Mouse (Mus musculus) thymus, adult 18-20 months (tissue): ENCODE measurements around the gene Cmklr1.

Experiments
- DNase-seq, 2 experiments: peaks; one replicate each; pipeline ENCODE4 v3.0.0; 2022; ENCODE audit warnings: mixed read lengths in 2 of 2

Cmklr1 gene

DNA sequence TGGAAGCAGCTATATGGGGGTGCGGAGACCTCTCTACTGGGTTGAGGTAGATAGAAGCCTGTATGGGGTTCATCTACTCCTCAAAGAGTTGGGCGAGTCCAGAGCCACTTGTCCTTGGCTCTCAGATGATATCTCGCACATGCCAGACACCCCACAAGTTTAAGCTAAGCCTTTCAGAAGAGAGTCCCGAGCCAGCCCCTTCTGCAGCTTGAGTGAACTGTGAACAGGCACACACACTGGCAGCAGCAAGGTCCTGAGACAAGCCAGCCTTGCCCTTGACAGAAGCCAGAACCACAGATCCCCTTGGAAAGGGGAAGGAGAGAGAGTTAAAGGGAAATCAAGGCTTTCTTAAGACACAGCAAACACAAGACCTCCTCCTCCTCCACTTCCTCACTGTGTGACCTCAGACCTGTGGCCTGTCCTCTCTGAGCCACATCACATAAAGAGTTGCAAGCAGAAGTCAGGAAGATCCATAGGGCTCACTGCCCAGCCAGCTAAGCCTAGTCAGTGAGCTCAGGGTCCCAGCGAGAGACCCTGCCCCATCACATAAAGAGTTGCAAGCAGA, 1.5 kb downstream of the Cmklr1 start:
- DNase-seq: no peak

DNA sequence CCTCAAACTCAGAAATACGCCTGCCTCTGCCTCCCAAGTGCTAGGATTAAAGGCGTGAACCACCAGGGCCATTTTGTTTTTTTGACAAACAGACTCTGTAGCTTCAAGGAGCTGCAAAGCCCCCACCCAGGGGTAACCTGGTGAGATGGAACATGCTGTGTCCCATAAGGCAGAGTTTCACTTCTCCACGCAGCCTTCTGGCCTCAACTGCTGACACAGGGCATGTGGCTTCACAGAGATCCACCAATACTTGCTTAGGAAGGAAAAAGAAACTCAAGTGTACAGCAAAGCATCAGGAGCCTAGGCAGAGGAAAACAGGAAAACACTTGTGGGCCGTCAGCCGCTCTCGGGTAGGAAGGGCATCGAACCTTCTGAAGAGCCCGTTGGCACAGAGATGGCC, 3.1 kb downstream of the Cmklr1 start:
- DNase-seq: no peak

DNA sequence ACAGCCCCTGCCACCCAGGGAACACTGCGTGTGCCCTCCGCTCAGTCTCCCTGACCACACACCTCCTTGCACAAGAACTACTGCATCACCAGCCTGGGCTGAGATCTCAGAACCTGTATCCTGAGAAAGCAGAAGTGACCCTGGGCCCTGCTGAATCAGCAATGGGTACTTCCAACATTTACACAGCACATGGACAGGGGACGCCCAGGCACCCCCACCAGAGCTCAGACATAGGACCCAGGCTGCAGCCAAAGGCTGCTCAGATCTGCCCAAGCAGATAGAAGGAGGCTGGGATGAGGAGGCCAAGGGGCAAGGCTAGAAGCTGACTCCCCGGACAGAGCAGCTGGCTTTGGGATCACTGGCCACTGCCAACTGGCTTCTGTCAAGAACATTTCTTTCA, 5.7 kb downstream of the Cmklr1 start:
- DNase-seq: no peak

DNA sequence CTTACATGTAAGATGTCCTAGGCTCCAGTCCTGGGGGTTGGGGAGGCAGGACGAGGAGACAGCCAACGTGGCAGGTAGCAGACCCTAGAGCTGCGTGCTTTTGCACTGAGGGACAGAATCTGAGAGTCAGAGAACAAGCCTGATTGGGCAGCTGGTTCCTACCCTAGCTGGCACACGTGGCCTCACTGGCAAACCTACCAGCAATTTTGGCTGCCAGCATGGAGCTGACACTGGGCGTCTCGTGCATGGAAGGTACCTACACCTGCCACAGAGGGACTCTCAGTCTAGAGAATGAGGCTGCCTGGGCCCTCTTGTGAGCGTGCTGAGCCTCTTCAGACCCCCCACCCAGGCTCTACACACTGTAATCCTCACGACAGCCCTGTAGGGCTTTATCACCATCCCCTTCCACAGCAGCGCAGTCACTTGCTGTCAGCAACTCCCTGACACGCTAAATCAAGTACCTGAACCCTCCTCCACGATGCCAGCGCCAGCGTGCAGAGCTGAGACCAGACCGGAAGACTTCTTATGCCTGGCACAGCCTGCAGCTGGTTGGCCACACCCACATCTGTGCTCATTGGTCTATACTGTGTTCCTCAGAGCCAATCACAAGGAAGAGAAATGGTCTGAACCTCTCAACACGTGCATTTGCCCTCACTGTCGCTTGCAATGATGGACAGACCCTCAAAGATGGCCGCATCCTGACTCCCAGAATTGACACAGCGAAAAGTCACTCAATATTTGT, 6.9 kb downstream of the Cmklr1 start:
- DNase-seq: peak in 1 of 2 experiments; percentile 18

DNA sequence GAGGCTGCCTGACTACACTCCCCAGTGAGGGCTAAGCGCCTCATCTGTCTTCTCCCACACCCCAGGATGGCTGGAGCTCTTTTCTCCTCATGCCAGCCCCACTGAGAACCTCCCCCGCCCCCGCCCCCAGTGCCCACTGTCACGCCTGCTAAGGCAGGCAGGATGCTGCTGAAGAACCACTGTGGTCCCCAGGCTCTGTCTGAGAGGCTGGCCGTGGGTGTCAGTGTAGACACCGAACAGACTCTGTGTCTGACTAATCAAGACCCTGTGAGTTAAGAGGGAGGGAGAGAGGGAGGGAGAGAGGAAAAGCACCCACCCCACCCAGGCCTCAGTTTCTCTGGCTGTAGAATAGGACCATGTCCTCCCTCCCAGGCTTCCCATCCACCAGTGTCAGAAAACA, 9.2 kb downstream of the Cmklr1 start:
- no peak for DNase-seq

DNA sequence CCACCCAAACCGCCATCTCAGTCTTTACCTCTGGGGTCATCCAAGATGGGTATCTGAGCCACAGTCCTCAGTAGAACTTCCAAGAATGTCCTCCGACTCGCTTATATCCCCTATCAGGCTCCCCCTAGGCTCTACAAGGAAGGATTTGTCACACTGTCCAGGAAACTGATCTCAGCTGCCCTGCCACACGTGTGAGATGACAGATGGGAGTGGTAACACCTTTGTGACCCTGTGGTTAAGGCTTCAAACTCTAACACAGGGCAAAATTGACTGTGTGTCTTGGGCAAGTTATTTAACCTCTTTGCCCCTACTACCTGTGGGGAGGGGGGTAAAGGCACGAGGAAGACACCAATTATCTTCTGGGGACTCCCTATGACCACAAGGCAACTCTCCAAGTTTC, 11.1 kb downstream of the Cmklr1 start:
- DNase-seq: no peak

DNA sequence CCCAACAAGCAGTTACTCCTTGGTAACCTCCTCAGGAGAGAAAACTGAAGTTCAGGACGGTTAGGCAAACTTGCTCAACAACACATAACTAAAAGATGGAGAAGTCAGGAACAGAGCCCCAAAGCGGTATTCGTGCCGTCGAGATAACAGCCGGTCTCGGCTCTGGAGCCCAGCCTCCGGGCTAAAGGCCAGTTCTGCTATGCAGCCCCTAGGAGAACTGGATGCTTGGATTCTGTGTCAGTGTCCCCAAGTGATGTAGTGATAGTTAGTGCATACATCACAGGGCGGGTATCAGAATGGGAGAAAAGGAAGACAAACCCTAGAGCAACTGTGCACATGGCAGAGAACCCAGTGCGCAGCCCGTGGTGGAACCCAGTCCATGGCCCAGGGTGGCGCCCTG, 12.2 kb downstream of the Cmklr1 start:
- DNase-seq: no peak

DNA sequence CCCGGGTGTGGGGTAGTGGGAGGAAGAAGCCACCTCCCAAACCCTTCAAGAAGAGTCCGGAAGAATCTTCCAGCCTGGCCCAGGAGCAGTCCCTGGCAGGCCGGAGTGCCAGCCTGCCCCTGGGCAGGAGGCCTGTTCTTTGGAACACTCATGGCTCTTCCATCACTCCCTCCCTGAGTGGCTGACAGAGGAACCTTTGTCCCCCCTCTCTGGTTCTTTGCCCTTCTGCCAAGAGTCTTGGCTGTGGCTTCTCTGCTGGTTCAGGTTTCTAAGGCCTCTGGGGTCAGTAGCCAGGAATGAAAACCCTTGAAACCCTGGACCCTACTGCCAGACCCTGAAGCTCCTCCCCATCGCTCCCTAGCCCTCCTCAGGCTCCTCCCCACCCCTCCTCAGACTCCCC, 12.6 kb downstream of the Cmklr1 start:
- no peak for DNase-seq

DNA sequence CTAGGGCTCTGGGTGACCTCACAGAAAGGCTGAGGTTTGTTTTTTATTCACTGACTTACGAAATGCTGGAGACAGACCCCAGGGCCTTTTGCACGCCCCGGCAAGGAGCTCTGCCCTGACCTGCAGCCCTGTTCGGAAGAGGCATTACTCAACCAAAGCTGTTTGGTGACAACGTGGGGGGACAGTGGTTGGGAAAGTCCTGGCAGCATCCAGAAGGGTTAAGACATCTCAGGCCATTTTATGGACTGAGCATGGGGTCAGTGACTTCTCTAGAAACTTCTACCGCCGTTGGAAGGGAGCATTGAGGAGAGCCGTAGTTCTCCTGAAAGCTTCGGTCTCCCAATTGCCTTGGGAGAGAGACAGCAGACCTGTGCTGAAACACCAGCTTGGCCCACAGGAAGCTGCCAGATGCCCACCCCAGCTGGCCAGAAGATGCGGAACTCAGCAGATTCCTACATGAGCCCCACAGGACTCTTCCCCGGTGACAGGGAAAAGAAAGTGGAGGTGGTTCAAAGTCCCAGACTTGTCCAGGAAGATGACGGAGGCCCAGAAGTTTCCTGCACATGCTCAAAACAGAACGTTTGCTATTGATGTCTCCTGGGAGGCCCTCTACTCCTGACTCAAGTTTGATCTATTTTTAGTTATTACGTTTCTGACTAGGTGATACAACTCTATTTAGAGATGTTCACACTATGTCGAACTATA, 14.2 kb downstream of the Cmklr1 start:
- no peak for DNase-seq

DNA sequence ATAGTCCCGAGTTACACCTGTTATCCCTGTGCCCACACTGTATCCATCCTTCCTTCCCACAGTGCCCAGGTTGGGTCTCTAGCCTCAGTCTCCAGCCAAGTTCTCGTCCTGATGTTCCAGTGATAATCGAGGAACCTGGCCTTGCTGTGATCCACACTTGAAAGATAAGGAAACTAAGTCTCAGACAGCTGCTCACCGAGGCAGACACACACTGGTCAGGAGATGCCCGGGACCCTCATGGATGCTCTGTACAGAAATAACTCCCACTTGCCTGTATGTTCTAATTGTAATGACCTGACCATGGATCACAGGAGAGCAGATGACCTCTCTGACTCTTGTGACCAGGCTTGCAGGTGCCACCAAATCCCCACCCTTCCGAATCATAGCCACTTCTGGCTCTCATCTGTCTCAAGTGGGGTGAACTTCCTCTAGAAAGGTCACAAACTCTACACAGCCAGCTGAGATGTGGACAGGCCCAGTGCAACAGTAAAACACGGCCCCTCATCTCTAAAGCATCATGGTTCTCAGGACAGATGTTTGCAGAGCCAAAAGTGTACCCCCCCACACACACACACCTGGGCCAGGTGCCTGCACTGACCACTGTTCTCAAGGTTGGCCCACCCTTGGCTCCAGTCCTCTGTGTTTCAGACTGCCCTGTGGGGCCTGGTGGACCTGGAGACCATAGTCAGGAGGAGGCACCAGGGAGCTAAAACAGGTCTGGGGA, 15.2 kb downstream of the Cmklr1 start:
- DNase-seq: no peak

DNA sequence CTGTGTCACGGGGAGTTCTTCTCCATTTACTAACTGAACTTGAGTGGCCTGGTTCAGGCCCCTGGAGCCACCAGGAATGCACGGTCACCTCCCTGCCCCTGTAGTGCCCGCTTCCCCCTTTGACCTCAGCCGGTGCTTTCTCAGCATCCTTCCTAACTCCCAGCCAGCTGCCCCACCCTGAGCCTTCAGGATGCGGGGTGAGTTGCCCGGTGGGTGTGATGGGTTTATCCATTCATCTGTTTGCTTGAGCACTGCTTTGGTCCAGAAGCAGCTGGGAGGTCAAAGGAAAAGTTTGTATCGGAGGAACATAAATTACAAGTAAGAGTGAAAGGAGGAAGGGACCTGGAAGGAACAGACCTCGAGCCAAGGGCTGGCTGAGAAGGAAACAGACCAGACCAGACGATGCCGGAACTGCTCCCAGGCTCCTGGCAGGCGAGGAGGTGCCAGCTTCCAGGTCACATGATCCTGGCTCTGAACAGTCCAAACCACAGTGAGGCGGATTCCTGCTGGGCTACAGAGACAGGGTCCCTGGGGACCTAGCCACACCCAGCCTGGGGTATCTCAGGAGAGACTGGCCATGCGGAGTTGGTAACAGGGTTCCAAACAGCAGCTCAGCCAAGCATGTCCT, 16.1 kb downstream of the Cmklr1 start:
- DNase-seq: no peak

DNA sequence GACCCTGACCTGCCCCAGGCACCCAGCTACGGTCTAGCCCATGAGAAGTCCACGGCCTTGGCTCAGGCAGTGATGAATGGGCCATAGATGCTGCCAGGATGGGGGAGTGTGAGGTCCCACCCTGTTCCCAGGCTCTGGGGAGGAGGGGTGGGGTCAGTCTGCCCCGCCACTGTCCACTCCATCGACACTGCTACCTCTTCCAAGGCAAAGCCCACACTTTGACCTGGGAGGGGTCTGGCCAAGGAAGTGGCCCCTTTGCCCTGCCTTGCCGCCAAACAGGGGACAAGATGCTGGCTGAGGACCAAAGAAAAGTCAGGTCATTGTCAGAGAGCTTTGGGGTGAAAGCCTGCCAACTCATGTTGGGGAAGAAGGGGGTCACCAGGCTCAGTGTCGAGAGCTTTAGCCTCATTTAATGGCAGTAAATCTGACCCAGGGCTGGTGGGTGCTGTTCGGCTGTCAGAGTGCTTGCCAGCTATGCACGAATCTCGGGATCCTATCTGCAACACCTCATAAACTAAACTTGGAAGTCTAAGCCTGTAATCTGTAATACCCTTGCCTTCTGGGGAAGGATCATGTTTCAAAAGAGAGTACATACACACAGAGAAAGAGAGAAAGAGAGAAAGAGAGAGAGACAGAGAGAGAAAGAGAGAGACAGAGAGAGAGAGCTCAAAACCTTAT, 17.1 kb downstream of the Cmklr1 start:
- DNase-seq: no peak

DNA sequence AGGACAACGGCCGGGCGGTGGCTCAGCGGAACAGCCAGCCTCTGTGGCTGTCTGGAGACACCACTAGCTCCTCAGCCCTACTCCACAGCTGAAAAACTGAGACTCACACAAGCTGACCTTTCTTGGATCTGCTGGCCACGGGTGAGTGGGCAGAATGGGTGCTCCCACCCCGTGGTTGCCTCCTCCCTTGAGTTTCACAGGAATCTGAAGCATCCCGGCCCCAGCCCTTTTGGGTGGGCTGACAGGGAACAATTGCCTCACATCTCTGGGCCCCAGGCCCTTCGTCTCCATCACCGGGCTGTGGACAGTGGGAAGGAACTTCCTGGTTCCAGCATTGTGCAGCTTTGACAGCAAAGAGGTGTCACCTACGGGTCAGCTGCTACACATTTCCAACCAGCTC, 20.1 kb downstream of the Cmklr1 start:
- DNase-seq: no peak

DNA sequence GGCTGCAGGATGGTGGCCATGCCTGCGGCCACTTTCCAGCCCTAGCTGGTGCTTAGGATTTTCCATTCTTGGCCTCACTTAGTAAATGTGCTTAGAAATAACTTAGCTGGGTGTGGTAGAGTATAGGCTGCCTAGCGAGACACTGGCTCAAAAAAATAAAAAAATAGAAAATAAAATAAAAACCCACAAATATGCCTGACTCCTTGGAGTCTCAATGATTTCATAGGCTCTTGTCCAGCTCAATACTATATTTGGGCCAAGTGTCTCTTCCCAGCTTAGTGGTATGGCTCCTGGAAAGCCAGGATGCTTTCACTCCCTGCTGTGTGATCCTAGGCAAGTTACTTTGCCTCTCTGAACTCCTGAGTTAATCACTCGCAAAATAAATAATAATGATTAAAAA, 21.0 kb downstream of the Cmklr1 start:
- DNase-seq: no peak

DNA sequence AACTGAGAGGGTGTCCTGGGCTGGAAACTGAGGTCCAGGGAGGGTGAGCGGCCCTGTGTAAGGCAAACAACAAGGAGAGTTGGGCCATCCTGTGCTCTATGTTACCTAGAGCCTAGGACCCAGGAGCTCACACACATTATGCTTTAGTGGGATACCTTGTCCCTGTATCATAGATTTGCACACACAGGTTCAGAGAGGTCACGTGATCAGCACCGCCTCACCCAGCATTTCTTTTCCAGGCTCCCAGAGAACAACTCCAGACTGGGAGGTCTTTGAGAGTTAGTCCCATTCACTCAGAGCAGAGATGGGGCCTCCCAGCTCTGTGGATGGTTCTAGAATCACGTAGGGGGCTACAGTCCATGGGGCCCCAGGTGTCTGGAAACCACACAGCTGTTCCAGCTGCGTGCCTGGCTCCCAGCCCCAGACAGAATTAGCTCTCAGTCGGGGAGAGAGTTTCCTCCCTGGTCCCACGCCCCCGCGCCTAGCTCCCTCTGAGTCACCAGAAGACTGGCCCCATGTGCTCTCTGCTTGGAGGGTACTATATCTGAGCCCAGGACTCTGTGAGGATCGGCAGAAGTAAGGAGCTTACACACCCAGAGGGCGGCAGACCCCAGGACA, 22.3 kb downstream of the Cmklr1 start:
- no peak for DNase-seq

DNA sequence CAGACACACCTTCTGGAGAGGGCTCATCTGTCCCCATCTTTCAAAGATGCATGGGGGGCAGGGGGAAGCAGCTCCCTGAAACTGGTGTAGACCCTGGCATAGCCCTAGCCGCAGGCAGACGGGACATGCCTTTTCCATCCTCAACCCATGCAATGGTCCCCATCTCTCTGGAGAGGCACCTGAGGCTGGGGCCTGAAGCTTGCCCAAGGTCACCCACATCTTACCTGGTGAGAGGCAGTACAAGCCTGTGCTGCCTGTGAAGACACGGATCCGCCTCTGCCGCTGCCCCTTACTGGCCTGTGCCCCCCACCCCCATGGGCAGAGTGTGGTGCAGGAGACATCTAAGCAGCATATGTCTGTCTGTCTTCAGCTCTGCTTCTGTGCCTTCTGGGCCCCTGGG, 23.2 kb downstream of the Cmklr1 start:
- DNase-seq: no peak

DNA sequence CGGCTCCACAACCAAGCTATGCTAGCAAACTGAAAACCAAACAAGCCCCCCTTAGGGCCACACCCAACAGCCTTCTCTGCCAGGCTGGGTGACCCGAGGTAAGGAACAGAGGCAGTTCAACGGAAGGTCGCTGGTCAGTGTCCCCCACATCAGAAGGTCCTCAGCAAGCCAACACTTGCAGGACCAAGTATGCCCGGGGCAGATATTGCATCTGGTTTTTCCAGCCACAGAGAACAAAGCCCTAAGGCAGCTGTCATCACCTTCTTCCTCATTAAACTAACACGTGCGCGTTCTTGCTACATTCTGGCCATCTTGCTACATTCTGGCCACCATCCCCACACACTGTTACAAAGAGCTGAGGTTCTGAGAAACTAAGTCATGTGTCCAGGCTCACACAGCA, 23.9 kb downstream of the Cmklr1 start:
- DNase-seq: no peak

DNA sequence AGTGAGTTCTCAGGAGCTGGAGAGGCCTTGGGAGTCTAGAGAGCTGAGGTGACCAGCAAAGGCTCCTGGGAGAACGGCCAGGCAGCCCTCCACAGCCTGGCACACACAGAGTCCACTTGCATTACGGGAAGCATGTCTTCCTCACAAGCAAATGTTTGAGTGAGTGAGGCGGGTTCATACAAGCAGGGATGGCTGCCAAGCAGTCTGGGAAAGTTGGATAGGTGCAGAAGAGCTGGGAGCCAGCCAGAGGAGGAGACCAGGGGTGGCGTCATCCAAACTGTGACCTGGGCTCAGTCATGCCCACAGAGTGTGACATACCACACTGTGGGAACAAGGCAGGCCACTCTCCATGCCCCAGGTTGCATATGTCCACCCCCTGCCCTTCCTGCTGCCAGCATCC, 25.2 kb downstream of the Cmklr1 start:
- DNase-seq: no peak

DNA sequence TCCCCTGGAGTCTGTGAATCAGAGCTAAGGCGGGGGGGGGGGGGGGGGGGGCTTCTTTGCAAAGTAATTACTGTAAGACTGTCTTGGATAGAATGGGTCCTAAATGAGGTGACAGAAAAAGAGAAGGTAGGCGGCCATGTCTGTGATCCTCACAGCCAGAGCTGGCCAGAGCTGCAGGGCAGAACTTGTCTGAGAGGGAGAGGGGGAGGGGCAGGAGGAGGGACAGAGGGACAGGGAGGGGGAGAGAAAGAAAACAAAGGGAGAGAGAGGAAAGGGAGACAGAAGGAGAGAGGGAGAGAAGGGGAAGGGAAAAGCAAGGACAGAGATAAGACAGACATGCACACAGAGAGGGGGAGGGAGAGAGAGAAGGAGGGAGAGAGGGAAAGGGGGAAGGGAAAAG, 27.2 kb downstream of the Cmklr1 start:
- DNase-seq: no peak

DNA sequence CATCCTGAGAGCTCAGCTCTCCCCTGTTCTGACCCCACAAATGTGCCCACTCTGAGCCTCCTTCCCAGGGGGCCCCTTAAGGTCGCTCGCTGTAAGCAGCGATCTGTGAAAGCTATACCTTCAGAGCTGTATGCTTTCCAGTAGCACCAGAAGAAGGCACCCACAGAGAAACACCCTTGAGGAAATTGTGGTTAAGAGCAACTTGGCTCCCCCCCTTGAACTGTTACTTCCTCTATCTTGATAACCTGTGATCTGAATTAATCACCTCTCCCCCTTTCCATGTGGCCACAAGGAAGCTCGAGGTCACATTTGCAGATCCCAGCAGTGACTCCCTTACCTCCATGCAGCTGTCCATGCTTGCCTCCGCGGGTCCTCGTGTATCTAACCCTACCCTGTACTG, 29.2 kb downstream of the Cmklr1 start:
- DNase-seq: no peak

DNA sequence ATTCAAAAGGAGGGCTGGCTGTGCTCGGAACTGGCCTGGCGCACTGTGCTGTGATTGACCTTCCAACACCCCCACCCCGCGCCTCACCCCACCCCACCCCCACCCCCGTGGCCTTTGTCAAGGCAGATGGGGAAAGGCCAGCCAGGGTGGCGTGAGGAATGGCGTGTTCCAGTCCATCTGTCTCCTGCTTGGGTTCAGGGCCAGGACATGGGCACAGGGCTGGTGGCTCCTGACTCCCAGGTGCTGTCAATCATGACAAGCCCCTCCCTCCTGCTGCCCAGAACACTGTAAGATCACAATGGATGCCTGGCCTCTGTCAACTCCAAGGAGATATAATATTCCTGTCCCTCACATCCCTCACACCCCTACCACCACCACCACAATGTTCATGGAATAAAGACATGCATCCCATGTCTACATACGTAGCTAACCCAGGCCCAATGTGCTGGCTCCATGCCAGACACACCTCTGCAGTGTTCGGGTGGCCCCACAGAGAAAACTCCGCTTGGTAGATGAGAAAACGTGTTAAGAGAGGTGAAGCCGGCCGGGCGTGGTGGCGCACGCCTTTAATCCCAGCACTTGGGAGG, 30.0 kb downstream of the Cmklr1 start:
- no peak for DNase-seq

DNA sequence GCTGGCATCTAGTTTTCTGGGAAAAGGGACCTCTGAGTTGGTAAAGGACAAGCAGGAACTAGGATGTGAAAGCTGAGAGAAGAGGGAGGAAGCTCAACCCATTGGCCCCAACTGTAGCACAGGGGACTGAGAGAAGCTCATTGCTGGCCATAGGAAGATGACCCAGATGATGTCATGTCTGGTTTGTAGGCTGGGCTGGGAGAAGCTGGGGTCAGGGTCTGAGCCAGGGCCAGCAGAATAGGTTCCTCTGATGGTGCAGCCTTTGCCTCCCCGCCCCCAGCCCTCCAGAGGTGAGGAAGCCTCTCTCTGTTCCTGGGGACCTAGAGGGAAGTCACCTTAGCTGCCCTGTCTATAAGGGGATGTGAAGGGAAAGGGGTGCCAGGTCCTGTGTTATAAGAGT, 31.1 kb downstream of the Cmklr1 start:
- no peak for DNase-seq
